Mouse (Mus musculus) myocyte (in vitro differentiated cells): ENCODE data around the gene Xrn2.

Experiments used
- CEBPB ChIP-seq: IDR thresholded peaks from 2 replicates; pipeline ENCODE4 v1.6.1; 2011; ENCODE audit warnings: mild to moderate bottlenecking, moderate library complexity; ENCODE audit not compliant: poor library complexity, insufficient read depth, severe bottlenecking
- E2F4 ChIP-seq: IDR thresholded peaks from one replicate; pipeline ENCODE4 v1.6.1; 2011; ENCODE audit warnings: mild to moderate bottlenecking, control low read depth, moderate library complexity; ENCODE audit not compliant: insufficient read depth
- MYOD1 ChIP-seq, 3 experiments: IDR thresholded peaks; one replicate each; pipeline ENCODE4 v1.6.1; 2011; ENCODE audit warnings: control low read depth in 2 of 3, low read depth in 2 of 3, mild to moderate bottlenecking in 2 of 3, moderate library complexity in 1 of 3; ENCODE audit not compliant: insufficient read length in 2 of 3, control insufficient read depth in 1 of 3
- MYOG ChIP-seq, 3 experiments: IDR thresholded peaks; one replicate each; pipeline ENCODE4 v1.6.1; 2011; ENCODE audit warnings: control low read depth in 2 of 3, low read depth in 2 of 3, mild to moderate bottlenecking in 2 of 3; ENCODE audit not compliant: insufficient read length in 2 of 3, control insufficient read depth in 1 of 3, insufficient read depth in 1 of 3
- POLR2A ChIP-seq: IDR thresholded peaks from one replicate; pipeline ENCODE4 v1.6.1; 2011; ENCODE audit warnings: low read depth, mild to moderate bottlenecking, control low read depth, moderate library complexity; ENCODE audit not compliant: insufficient read length
- POLR2AphosphoS2 ChIP-seq: IDR thresholded peaks from one replicate; pipeline ENCODE4 v1.6.1; 2011; ENCODE audit warnings: low read depth, control low read depth; ENCODE audit not compliant: insufficient read length
- REST ChIP-seq: IDR thresholded peaks from one replicate; pipeline ENCODE4 v1.6.1; 2011; ENCODE audit warnings: mild to moderate bottlenecking, control low read depth, moderate library complexity; ENCODE audit not compliant: insufficient read depth, insufficient read length
- TCF12 ChIP-seq: IDR thresholded peaks from one replicate; pipeline ENCODE4 v1.6.1; 2011; ENCODE audit warnings: mild to moderate bottlenecking, control low read depth; ENCODE audit not compliant: poor library complexity, insufficient read depth, severe bottlenecking

GRCm38 (mm10) chr2:147014101-147014886 is 1.5 kb downstream of the Xrn2 start:
- TF ChIP-seq CEBPB (no peak), MYOG (IDR thresholded peaks at IDR 0.05; ENCODE audit: control insufficient read depth in 1 of 3, insufficient read depth in 1 of 3, insufficient read length in 2 of 3, low read depth in 2 of 3) (no peak), E2F4 (no peak), POLR2A (no peak), TCF12 (no peak), MYOD1 (IDR thresholded peaks at IDR 0.05; ENCODE audit: control insufficient read depth in 1 of 3, insufficient read length in 2 of 3, low read depth in 2 of 3) (no peak), POLR2AphosphoS2 (no peak), REST (no peak)
